Mouse (Mus musculus) hindbrain, embryonic 13.5 days (tissue): ENCODE measurements around the gene Kncn. TPM values are rescaled to one million over a fixed set of nuclear protein-coding genes. Genes with fewer than 3 reads are reported as not detected.

ENCODE experiments used
- ATAC-seq: fragments of 200-750 bp; cut with Nextera tagmentation; 2 replicates; pipeline ENCODE4 v1.8.0; 2017; ENCODE audit warnings: moderate TSS enrichment; ENCODE audit not compliant: low FRiP score
- H3K27ac ChIP-seq: fragments of 300-500 bp; sonication (generic); 2 replicates; pipeline ENCODE4 v1.5.1; 2015; ENCODE audit warnings: inconsistent platforms, mild to moderate bottlenecking, moderate library complexity
- H3K27me3 ChIP-seq: fragments of 300-500 bp; sonication (generic); 2 replicates; pipeline ENCODE4 v1.6.1; 2015; ENCODE audit warnings: mild to moderate bottlenecking, inconsistent platforms
- H3K36me3 ChIP-seq: fragments of 300-500 bp; sonication (generic); 2 replicates; pipeline ENCODE4 v1.6.1; 2015; ENCODE audit warnings: mild to moderate bottlenecking, inconsistent platforms
- H3K4me1 ChIP-seq: fragments of 300-500 bp; sonication (generic); replicated peaks from 2 replicates; pipeline ENCODE4 v1.6.1; 2015; ENCODE audit warnings: inconsistent platforms
- H3K4me2 ChIP-seq: fragments of 300-500 bp; sonication (generic); 2 replicates; pipeline ENCODE4 v1.6.1; 2015; ENCODE audit warnings: inconsistent platforms, mild to moderate bottlenecking, moderate library complexity
- H3K4me3 ChIP-seq: fragments of 300-500 bp; sonication (generic); 2 replicates; pipeline ENCODE4 v1.5.1; 2015; ENCODE audit warnings: mild to moderate bottlenecking, inconsistent platforms
- H3K9ac ChIP-seq: fragments of 300-500 bp; sonication (generic); 2 replicates; pipeline ENCODE4 v1.6.1; 2015; ENCODE audit warnings: mild to moderate bottlenecking, inconsistent platforms
- H3K9me3 ChIP-seq: fragments of 300-500 bp; sonication (generic); 2 replicates; pipeline ENCODE4 v1.6.1; 2016; ENCODE audit warnings: inconsistent platforms
- WGBS: fragments of 180-500 bp; shearing (Covaris S2); methylation state at CpG from one replicate; pipeline ENCODE4 v1.1.7; 2015; 5-methylcytosine and 5-hydroxymethylcytosine counted together
- polyA plus RNA-seq: library from polyadenylated mRNA; unstranded; fragments of >200 nt; fragmentation: Nextera tagmentation; extraction: Ambion mirVana; gene quantifications from 2 replicates; pipeline ENCODE4 v1.2.1, GENCODE M21; 2015

The Kncn gene
- polyA plus RNA-seq, 1 experiment from 2014 or later: not detected

- Histone ChIP-seq H3K27me3 (peaks cover 90% of the 10 kb centered on the region), H3K4me1 (peaks cover 9% of the 10 kb centered on the region; the same call in 1 of the 2 replicates), H3K4me3 (no peak overlapping the region), H3K9me3 (no peaks in the 10 kb centered on the region), H3K4me2 (no peak overlapping the region), H3K27ac (no peak overlapping the region), H3K36me3 (no peaks in the 10 kb centered on the region), H3K9ac (no peak overlapping the region)
- ATAC-seq: no peak
- 3% methylated on average over 4 of the region's 4 CpGs for WGBS
Observed at GRCm38 (mm10) chr4:115911586-115911985, 27.4 kb downstream of the Kncn start.

GRCm38 (mm10) chr4:115919911-115920310 is 35.7 kb downstream of the Kncn start:
- Histone ChIP-seq H3K4me1 (0 out of 2 replicates have a peak, but pooled peaks cover 3% of the 10 kb centered on the region), H3K36me3 (no peaks in the 10 kb centered on the region), H3K27ac (no peak overlapping the region), H3K9me3 (no peaks in the 10 kb centered on the region), H3K27me3 (peaks cover 94% of the 10 kb centered on the region), H3K4me3 (no peak overlapping the region), H3K9ac (no peak overlapping the region), H3K4me2 (no peak overlapping the region)
- 76% methylated on average over 16 of the region's 16 CpGs for WGBS
- no peak for ATAC-seq

GRCm38 (mm10) chr4:115922688-115923087 is 38.5 kb downstream of the Kncn start:
- 0 out of 2 replicates have a peak, but pooled peaks cover 3% of the 10 kb centered on the region for H3K4me1 ChIP-seq
- 90% methylated on average over 5 of the region's 5 CpGs for WGBS
- no peaks in the 10 kb centered on the region for H3K36me3 ChIP-seq
- no peak overlapping the region for H3K9ac ChIP-seq
- H3K4me2 ChIP-seq: no peak overlapping the region
- no peak for ATAC-seq
- no peak overlapping the region for H3K4me3 ChIP-seq
- H3K9me3 ChIP-seq: no peaks in the 10 kb centered on the region
- H3K27me3 ChIP-seq: peaks cover 84% of the 10 kb centered on the region
- no peak overlapping the region for H3K27ac ChIP-seq

GRCm38 (mm10) chr4:115923262-115923880 is 39.2 kb downstream of the Kncn start:
- no peaks in the 10 kb centered on the region for H3K9me3 ChIP-seq
- H3K4me2 ChIP-seq: no peak overlapping the region
- no peak overlapping the region for H3K27ac ChIP-seq
- ATAC-seq: peak; percentile 39; the same call in 1 of the 2 replicates
- 0 out of 2 replicates have a peak, but pooled peaks cover 3% of the 10 kb centered on the region for H3K4me1 ChIP-seq
- no peak overlapping the region for H3K9ac ChIP-seq
- H3K4me3 ChIP-seq: no peak overlapping the region
- H3K36me3 ChIP-seq: no peaks in the 10 kb centered on the region
- WGBS: 75% methylated on average over 16 of the region's 16 CpGs
- peaks cover 84% of the 10 kb centered on the region for H3K27me3 ChIP-seq

- no peaks in the 10 kb centered on the region for H3K9me3 ChIP-seq
- no peak for ATAC-seq
- H3K4me3 ChIP-seq: no peak overlapping the region
- H3K4me1 ChIP-seq: peaks cover 12% of the 10 kb centered on the region
- no peak overlapping the region for H3K4me2 ChIP-seq
- no peak overlapping the region for H3K9ac ChIP-seq
- no peaks in the 10 kb centered on the region for H3K36me3 ChIP-seq
- peaks cover 85% of the 10 kb centered on the region for H3K27me3 ChIP-seq
- H3K27ac ChIP-seq: no peak overlapping the region
- 64% methylated on average over 7 of the region's 7 CpGs for WGBS
Observed at GRCm38 (mm10) chr4:115927637-115928036, 43.4 kb downstream of the Kncn start.

GRCm38 (mm10) chr4:115931556-115932088 is 47.4 kb downstream of the Kncn start:
- Histone ChIP-seq H3K36me3 (no peaks in the 10 kb centered on the region), H3K27ac (no peak overlapping the region), H3K4me3 (no peak overlapping the region), H3K9ac (no peak overlapping the region), H3K4me2 (no peak overlapping the region), H3K27me3 (peaks cover 98% of the 10 kb centered on the region), H3K9me3 (no peaks in the 10 kb centered on the region), H3K4me1 (peaks cover 25% of the 10 kb centered on the region)
- ATAC-seq: peak; percentile 55; the same call in 1 of the 2 replicates
- 35% methylated on average over 13 of the region's 13 CpGs for WGBS

GRCm38 (mm10) chr4:115935835-115936581 is 51.8 kb downstream of the Kncn start:
- no peak overlapping the region for H3K9ac ChIP-seq
- H3K4me1 ChIP-seq: peaks cover 43% of the 10 kb centered on the region
- ATAC-seq: no peak
- peak overlapping the region; percentile 40 for H3K4me2 ChIP-seq
- no peaks in the 10 kb centered on the region for H3K36me3 ChIP-seq
- under 1% methylated on average over 36 of the region's 36 CpGs for WGBS
- H3K9me3 ChIP-seq: no peaks in the 10 kb centered on the region
- no peak overlapping the region for H3K27ac ChIP-seq
- peak overlapping the region; percentile 34 for H3K4me3 ChIP-seq
- H3K27me3 ChIP-seq: peaks cover 97% of the 10 kb centered on the region

GRCm38 (mm10) chr4:115936646-115937045 is 52.4 kb downstream of the Kncn start:
- under 1% methylated on average over 20 of the region's 20 CpGs for WGBS
- Histone ChIP-seq H3K27me3 (peaks cover 97% of the 10 kb centered on the region), H3K36me3 (no peaks in the 10 kb centered on the region), H3K4me1 (peaks cover 40% of the 10 kb centered on the region), H3K9ac (0 out of 2 replicates have a peak overlapping the region, but pooled peaks have one; percentile 39), H3K27ac (peak overlapping the region; percentile 30; the same call in 1 of the 2 replicates), H3K4me3 (peak overlapping the region; percentile 34), H3K9me3 (no peaks in the 10 kb centered on the region), H3K4me2 (peak overlapping the region; percentile 40)
- peak; percentile 33; the same call in 1 of the 2 replicates for ATAC-seq

GRCm38 (mm10) chr4:115937061-115937976 is 53.1 kb downstream of the Kncn start:
- Histone ChIP-seq H3K36me3 (no peaks in the 10 kb centered on the region), H3K9ac (0 out of 2 replicates have a peak overlapping the region, but pooled peaks have one; percentile 39), H3K4me1 (peaks cover 35% of the 10 kb centered on the region), H3K9me3 (no peaks in the 10 kb centered on the region), H3K27me3 (peaks cover 97% of the 10 kb centered on the region), H3K4me3 (peak overlapping the region; percentile 34), H3K4me2 (peak overlapping the region; percentile 40), H3K27ac (peak overlapping the region; percentile 30; the same call in 1 of the 2 replicates)
- WGBS: 2% methylated on average over 19 of the region's 19 CpGs
- no peak for ATAC-seq

GRCm38 (mm10) chr4:115938276-115939160 is 54.3 kb downstream of the Kncn start:
- no peak for ATAC-seq
- peaks cover 97% of the 10 kb centered on the region for H3K27me3 ChIP-seq
- peak overlapping the region; percentile 34 for H3K4me3 ChIP-seq
- H3K9ac ChIP-seq: no peak overlapping the region
- H3K27ac ChIP-seq: no peak overlapping the region
- no peaks in the 10 kb centered on the region for H3K36me3 ChIP-seq
- peaks cover 37% of the 10 kb centered on the region for H3K4me1 ChIP-seq
- peak overlapping the region; percentile 50 for H3K4me2 ChIP-seq
- 1% methylated on average over 37 of the region's 37 CpGs for WGBS
- no peaks in the 10 kb centered on the region for H3K9me3 ChIP-seq
